Mouse (Mus musculus): ENCODE data around the gene Supt3. TPM values are rescaled to one million over a fixed set of nuclear protein-coding genes. Genes with fewer than 3 reads are reported as not detected.

The Supt3 gene
- polyA plus RNA-seq, 1 experiment from 2014 or later, result 24.5 TPM

- no peak overlapping the region for H3K27ac ChIP-seq (replicated peaks)
- no peaks in the 10 kb centered on the region for H3K4me1 ChIP-seq
- no peak overlapping the region for H3K4me3 ChIP-seq (replicated peaks)
- no peak for ATAC-seq (ENCODE audit: low FRiP score)
- no peaks in the 10 kb centered on the region for H3K9me3 ChIP-seq (replicated peaks)
- H3K9ac ChIP-seq (replicated peaks), result no peak overlapping the region
- no peaks in the 10 kb centered on the region for H3K36me3 ChIP-seq
- 62% methylated on average over 3 of the region's 3 CpGs for WGBS
- peaks cover 23% of the 10 kb centered on the region for H3K27me3 ChIP-seq (replicated peaks)
- H3K4me2 ChIP-seq, result no peak overlapping the region
Measured at GRCm38 (mm10) chr17:44743780-44744179, 33.2 kb upstream of the Supt3 start.

- Histone ChIP-seq H3K4me3 (replicated peaks) (no peak overlapping the region), H3K4me2 (no peak overlapping the region), H3K9ac (replicated peaks) (no peak overlapping the region), H3K36me3 (no peaks in the 10 kb centered on the region), H3K27me3 (replicated peaks) (peaks cover 9% of the 10 kb centered on the region), H3K27ac (replicated peaks) (no peak overlapping the region), H3K4me1 (no peaks in the 10 kb centered on the region), H3K9me3 (replicated peaks) (no peaks in the 10 kb centered on the region)
- WGBS, result 93% methylated on average over 8 of the region's 8 CpGs
- ATAC-seq (ENCODE audit: low FRiP score), result no peak
Measured at GRCm38 (mm10) chr17:44745378-44745777, 31.6 kb upstream of the Supt3 start.

- Histone ChIP-seq H3K4me1 (no peaks in the 10 kb centered on the region), H3K27me3 (replicated peaks) (no peaks in the 10 kb centered on the region), H3K9ac (replicated peaks) (no peak overlapping the region), H3K27ac (replicated peaks) (no peak overlapping the region), H3K9me3 (replicated peaks) (no peaks in the 10 kb centered on the region), H3K4me3 (replicated peaks) (no peak overlapping the region), H3K4me2 (no peak overlapping the region), H3K36me3 (no peaks in the 10 kb centered on the region)
- no peak for ATAC-seq (ENCODE audit: low FRiP score)
- 89% methylated on average over 11 of the region's 11 CpGs for WGBS
Measured at GRCm38 (mm10) chr17:44766318-44766717, 10.6 kb upstream of the Supt3 start.

GRCm38 (mm10) chr17:44766975-44767374 is 10.0 kb upstream of the Supt3 start:
- H3K4me2 ChIP-seq, result no peak overlapping the region
- ATAC-seq (ENCODE audit: low FRiP score), result no peak
- H3K9ac ChIP-seq (replicated peaks), result no peak overlapping the region
- no peaks in the 10 kb centered on the region for H3K9me3 ChIP-seq (replicated peaks)
- H3K4me1 ChIP-seq, result no peaks in the 10 kb centered on the region
- no peaks in the 10 kb centered on the region for H3K36me3 ChIP-seq
- no peak overlapping the region for H3K4me3 ChIP-seq (replicated peaks)
- WGBS, result 81% methylated on average over 2 of the region's 2 CpGs
- H3K27ac ChIP-seq (replicated peaks), result no peak overlapping the region
- H3K27me3 ChIP-seq (replicated peaks), result no peaks in the 10 kb centered on the region

GRCm38 (mm10) chr17:44767375-44767774 is 9.6 kb upstream of the Supt3 start:
- 73% methylated on average over 1 of the region's 1 CpGs for WGBS
- Histone ChIP-seq H3K4me1 (no peaks in the 10 kb centered on the region), H3K9ac (replicated peaks) (no peak overlapping the region), H3K27ac (replicated peaks) (no peak overlapping the region), H3K9me3 (replicated peaks) (no peaks in the 10 kb centered on the region), H3K4me2 (no peak overlapping the region), H3K36me3 (no peaks in the 10 kb centered on the region), H3K27me3 (replicated peaks) (no peaks in the 10 kb centered on the region), H3K4me3 (replicated peaks) (no peak overlapping the region)
- no peak for ATAC-seq (ENCODE audit: low FRiP score)

- no peaks in the 10 kb centered on the region for H3K27me3 ChIP-seq (replicated peaks)
- ATAC-seq (ENCODE audit: low FRiP score), result no peak
- no peak overlapping the region for H3K4me2 ChIP-seq
- no peaks in the 10 kb centered on the region for H3K9me3 ChIP-seq (replicated peaks)
- no peak overlapping the region for H3K27ac ChIP-seq (replicated peaks)
- no peaks in the 10 kb centered on the region for H3K4me1 ChIP-seq
- no peak overlapping the region for H3K9ac ChIP-seq (replicated peaks)
- WGBS, result 70% methylated on average over 5 of the region's 5 CpGs
- no peaks in the 10 kb centered on the region for H3K36me3 ChIP-seq
- no peak overlapping the region for H3K4me3 ChIP-seq (replicated peaks)
Measured at GRCm38 (mm10) chr17:44768522-44768921, 8.4 kb upstream of the Supt3 start.

- ATAC-seq (ENCODE audit: low FRiP score), result no peak
- 88% methylated on average over 2 of the region's 2 CpGs for WGBS
Measured at GRCm38 (mm10) chr17:44770871-44771270, 6.1 kb upstream of the Supt3 start.

GRCm38 (mm10) chr17:44772576-44772975 is 4.4 kb upstream of the Supt3 start:
- no peaks in the 10 kb centered on the region for H3K27me3 ChIP-seq (replicated peaks)
- 90% methylated on average over 2 of the region's 2 CpGs for WGBS
- H3K9me3 ChIP-seq (replicated peaks), result no peaks in the 10 kb centered on the region
- ATAC-seq (ENCODE audit: low FRiP score), result no peak
- no peaks in the 10 kb centered on the region for H3K36me3 ChIP-seq
- H3K27ac ChIP-seq (replicated peaks), result no peak overlapping the region
- no peaks in the 10 kb centered on the region for H3K4me1 ChIP-seq
- H3K4me2 ChIP-seq, result no peak overlapping the region
- H3K4me3 ChIP-seq (replicated peaks), result no peak overlapping the region
- H3K9ac ChIP-seq (replicated peaks), result no peak overlapping the region

More at GRCm38 (mm10) chr17:44770871-44771270, 6.1 kb upstream of the Supt3 start:
- Histone ChIP-seq H3K27ac (replicated peaks) (no peak overlapping the region), H3K9me3 (replicated peaks) (no peaks in the 10 kb centered on the region), H3K36me3 (no peaks in the 10 kb centered on the region), H3K4me2 (no peak overlapping the region), H3K4me1 (no peaks in the 10 kb centered on the region), H3K4me3 (replicated peaks) (no peak overlapping the region), H3K9ac (replicated peaks) (no peak overlapping the region), H3K27me3 (replicated peaks) (no peaks in the 10 kb centered on the region)

GRCm38 (mm10) chr17:44777337-44777804 is 419 bp downstream of the Supt3 start:
- no peaks in the 10 kb centered on the region for H3K9me3 ChIP-seq (replicated peaks)
- no peaks in the 10 kb centered on the region for H3K36me3 ChIP-seq
- peak overlapping the region; percentile 65 for H3K4me2 ChIP-seq
- peak overlapping the region; percentile 83 for H3K4me3 ChIP-seq (replicated peaks)
- H3K9ac ChIP-seq (replicated peaks), result peak overlapping the region; percentile 93
- H3K27ac ChIP-seq (replicated peaks), result peak overlapping the region; percentile 95
- peaks cover 9% of the 10 kb centered on the region for H3K4me1 ChIP-seq
- H3K27me3 ChIP-seq (replicated peaks), result no peaks in the 10 kb centered on the region
- peak; percentile 88 for ATAC-seq (ENCODE audit: low FRiP score)
- WGBS, result under 1% methylated on average over 35 of the region's 35 CpGs

- Histone ChIP-seq H3K4me1 (peaks cover 9% of the 10 kb centered on the region), H3K9ac (replicated peaks) (peak overlapping the region; percentile 93; the same call in 1 of the 2 replicates), H3K36me3 (no peaks in the 10 kb centered on the region), H3K27ac (replicated peaks) (no peak overlapping the region; the same call in 1 of the 2 replicates), H3K4me3 (replicated peaks) (peak overlapping the region; percentile 83), H3K9me3 (replicated peaks) (no peaks in the 10 kb centered on the region), H3K4me2 (peak overlapping the region; percentile 65), H3K27me3 (replicated peaks) (no peaks in the 10 kb centered on the region)
- ATAC-seq (ENCODE audit: low FRiP score), result no peak
- WGBS, result 64% methylated on average over 5 of the region's 5 CpGs
Measured at GRCm38 (mm10) chr17:44778141-44778540, 1.2 kb downstream of the Supt3 start.

- Histone ChIP-seq H3K4me2 (no peak overlapping the region), H3K4me1 (peaks cover 9% of the 10 kb centered on the region), H3K36me3 (no peaks in the 10 kb centered on the region), H3K4me3 (replicated peaks) (no peak overlapping the region), H3K9ac (replicated peaks) (no peak overlapping the region), H3K9me3 (replicated peaks) (no peaks in the 10 kb centered on the region), H3K27me3 (replicated peaks) (no peaks in the 10 kb centered on the region), H3K27ac (replicated peaks) (no peak overlapping the region)
- 71% methylated on average over 4 of the region's 4 CpGs for WGBS
- no peak for ATAC-seq (ENCODE audit: low FRiP score)
Measured at GRCm38 (mm10) chr17:44780353-44780752, 3.4 kb downstream of the Supt3 start.

GRCm38 (mm10) chr17:44782366-44782765 is 5.4 kb downstream of the Supt3 start:
- no peaks in the 10 kb centered on the region for H3K9me3 ChIP-seq (replicated peaks)
- no peaks in the 10 kb centered on the region for H3K27me3 ChIP-seq (replicated peaks)
- WGBS, result 90% methylated on average over 4 of the region's 4 CpGs
- H3K4me3 ChIP-seq (replicated peaks), result no peak overlapping the region
- H3K4me1 ChIP-seq, result peaks cover 9% of the 10 kb centered on the region
- no peaks in the 10 kb centered on the region for H3K36me3 ChIP-seq
- H3K9ac ChIP-seq (replicated peaks), result no peak overlapping the region
- no peak overlapping the region for H3K4me2 ChIP-seq
- no peak overlapping the region for H3K27ac ChIP-seq (replicated peaks)
- no peak for ATAC-seq (ENCODE audit: low FRiP score)

- 79% methylated on average over 2 of the region's 2 CpGs for WGBS
- ATAC-seq (ENCODE audit: low FRiP score), result no peak
Measured at GRCm38 (mm10) chr17:44783143-44783542, 6.2 kb downstream of the Supt3 start.

More at GRCm38 (mm10) chr17:44783143-44783542, 6.2 kb downstream of the Supt3 start:
- Histone ChIP-seq H3K9ac (replicated peaks) (no peak overlapping the region), H3K27ac (replicated peaks) (no peak overlapping the region), H3K4me2 (no peak overlapping the region), H3K9me3 (replicated peaks) (no peaks in the 10 kb centered on the region), H3K4me3 (replicated peaks) (no peak overlapping the region), H3K4me1 (peaks cover 4% of the 10 kb centered on the region), H3K36me3 (no peaks in the 10 kb centered on the region), H3K27me3 (replicated peaks) (no peaks in the 10 kb centered on the region)

Measured in neural tube, embryonic 15.5 days (tissue).